Mouse (Mus musculus) right cerebral cortex, postnatal 25 days (tissue): ENCODE measurements at regions not wholly inside any gene's neighbourhood (a gene's known extent, or its start where the extent isn't known, plus 50 kb on each side); places are given as distances from the start of the nearest gene placed in this dataset.

Experiments used
- DNase-seq: peaks from one replicate; pipeline ENCODE4 v3.0.0; 2022

- DNase-seq = peak; percentile 34
Measured at GRCm38 (mm10) chr9:112608932-112609331, 373.2 kb upstream of the Arpp21 start.

- no peak for DNase-seq
Measured at GRCm38 (mm10) chr9:112607221-112607620, 371.5 kb upstream of the Arpp21 start.

DNA sequence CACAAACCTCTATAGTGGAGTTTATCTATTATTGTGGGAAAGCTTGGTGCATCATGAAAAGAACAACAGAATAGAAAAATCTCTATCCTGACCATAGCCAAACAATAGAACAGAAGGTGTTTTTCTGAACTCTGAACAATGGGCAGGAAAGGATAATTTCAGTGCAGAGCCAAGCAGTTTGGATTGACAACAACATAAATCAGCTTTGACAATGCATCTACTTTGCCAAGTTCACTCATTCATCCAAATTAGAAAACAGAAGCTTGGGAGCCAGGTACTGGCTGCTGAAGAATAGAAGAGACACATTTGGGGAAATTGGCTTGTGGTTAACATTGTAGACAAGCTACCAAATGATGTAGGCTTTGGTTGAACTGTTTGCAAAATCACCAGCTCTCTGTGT lies 360.0 kb upstream of the Arpp21 start:
- no peak for DNase-seq

DNA sequence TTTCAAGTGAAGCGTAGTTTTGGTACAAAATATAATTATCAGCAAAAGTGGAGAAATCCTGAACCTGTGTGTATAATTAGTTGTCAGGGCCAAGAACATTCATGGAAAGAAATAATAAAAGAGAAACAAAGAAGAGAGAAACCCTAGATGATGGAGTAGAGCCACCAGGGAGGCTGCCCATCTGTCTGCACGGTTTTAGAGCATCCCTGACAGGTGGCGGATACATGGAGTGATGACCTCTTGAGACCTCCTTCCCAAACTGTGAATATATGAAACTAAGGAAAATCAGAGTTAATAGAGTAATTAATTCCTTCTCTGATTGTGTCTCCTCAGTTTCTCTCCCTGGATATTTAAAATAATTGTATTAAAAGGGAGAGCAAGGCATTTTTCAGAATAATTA lies 354.5 kb upstream of the Arpp21 start:
- DNase-seq = no peak

DNA sequence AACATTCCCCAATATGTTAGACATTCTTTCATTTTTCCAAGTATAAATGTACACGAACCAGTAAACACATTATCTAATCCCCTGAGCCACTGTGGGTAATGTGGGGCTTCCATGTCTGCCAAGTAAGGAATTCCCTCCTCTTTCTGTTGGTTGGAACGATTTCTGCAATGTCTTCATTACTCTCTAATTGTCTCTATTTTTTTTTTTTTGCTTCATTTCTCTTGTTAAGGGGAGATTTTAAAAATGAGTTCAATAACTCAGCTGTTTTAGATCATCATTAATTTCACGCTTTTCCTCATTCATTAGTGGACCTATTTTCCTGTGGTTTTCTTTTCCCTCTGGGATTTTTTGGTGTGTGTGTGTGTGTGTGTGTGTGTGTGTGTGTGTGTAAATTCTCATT lies 337.6 kb upstream of the Arpp21 start:
- no peak for DNase-seq

DNA sequence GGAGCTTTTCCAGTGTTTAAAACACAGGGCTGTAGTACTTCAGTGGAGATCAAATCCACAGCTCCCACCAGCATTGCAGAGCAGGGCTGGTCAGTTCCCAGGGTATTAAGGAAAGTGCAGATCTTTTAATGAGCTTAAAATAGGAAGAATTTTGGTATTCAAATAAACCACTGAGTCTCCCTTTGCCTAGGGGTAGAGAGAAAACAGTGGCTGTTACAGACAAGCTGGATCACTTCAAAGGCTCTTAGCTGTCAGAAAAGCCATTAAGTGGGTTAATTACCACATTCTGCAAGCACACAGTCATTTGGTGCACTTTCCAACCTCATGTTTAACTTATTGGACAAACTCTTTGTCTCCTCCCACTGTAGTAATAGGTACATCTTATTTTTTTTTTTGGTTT lies 325.6 kb upstream of the Arpp21 start:
- DNase-seq = no peak

DNA sequence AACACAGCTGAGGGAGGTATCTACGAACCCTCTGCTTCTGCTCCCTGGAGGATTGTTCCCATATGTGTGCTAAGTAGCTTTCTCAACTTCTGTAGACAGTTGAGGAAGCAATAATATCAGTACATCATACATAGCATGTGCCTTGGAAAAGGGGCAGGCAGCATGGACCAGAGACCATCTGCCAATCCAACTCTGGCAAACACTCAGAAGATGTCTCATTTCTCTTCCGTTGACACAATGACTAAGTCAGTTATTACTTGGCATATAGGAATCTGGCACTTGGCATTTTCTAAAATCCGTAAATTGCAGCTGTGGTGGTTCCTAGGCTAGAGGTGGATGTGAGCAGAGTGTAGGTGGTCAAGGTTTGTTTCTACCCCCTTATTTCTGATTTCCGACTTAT lies 324.5 kb upstream of the Arpp21 start:
- no peak for DNase-seq

- DNase-seq = no peak
Measured at GRCm38 (mm10) chr9:112537924-112538323, 302.2 kb upstream of the Arpp21 start.

- no peak for DNase-seq
Measured at GRCm38 (mm10) chr9:112525377-112525776, 289.6 kb upstream of the Arpp21 start.

- no peak for DNase-seq
Measured at GRCm38 (mm10) chr9:112523251-112523650, 287.5 kb upstream of the Arpp21 start.

DNA sequence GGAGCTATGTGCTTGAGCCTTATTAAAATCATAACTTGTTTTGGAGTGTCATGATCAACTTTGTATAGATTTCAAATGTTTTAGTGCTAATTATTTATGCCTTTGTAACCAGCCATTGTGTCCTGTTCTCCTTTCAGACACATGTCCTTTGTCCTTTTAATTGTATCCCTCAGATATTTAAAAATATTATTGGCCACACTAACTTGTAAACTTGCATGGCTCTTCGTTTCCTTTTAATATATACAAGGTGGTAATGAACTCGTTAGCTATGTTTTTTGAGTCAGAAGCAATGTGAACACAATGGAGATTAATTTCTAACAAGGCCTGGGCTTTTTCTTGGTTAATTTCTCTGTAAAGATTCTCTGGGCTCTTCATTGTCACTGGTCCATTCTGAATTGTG lies 275.0 kb upstream of the Arpp21 start:
- no peak for DNase-seq

- no peak for DNase-seq
Measured at GRCm38 (mm10) chr9:112506871-112507270, 271.1 kb upstream of the Arpp21 start.

DNA sequence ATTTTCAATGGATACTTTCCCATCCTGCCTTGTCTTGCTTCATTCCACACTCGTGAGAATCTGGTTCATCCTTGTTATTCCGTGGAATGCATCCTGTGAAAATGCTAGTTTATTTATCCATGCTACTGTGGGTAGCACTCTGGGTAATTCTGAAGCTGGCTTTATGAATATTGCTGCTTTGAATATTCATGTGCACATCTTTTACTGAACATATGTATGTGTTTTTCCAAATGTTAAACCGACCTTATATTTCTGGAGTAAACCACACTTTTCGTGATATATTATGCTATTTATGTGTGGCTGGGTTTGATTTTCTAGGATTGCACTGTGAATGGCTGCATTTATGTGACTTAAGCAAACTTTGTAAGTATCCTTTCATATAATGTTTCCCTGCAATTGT lies 262.9 kb upstream of the Arpp21 start:
- no peak for DNase-seq

- no peak for DNase-seq
Measured at GRCm38 (mm10) chr9:112495930-112496527, 260.3 kb upstream of the Arpp21 start.

- no peak for DNase-seq
Measured at GRCm38 (mm10) chr9:112490963-112491362, 255.2 kb upstream of the Arpp21 start.

GRCm38 (mm10) chr9:112476644-112477043 lies 240.9 kb upstream of the Arpp21 start:
- no peak for DNase-seq

DNA sequence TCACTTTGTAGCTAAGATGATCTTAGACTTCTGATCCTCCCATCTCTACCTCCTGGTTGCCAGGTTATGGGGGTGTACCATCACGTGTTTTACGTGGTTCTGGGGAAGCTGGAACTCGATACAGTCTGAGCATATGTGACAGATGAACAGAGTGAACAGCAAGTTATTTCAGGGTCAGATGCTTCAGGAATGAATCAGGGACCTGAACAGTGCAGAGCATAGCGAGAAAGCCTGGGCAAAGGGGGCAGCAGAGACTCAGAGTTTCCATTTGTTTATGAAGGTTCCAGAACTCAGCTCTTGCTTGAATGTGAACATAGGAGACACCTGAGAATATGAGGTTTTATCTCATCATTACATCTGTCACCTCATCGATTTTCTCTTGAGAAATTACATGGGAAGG lies 221.9 kb upstream of the Arpp21 start:
- no peak for DNase-seq

- DNase-seq = peak; percentile 80
Measured at GRCm38 (mm10) chr9:112454706-112455105, 219.0 kb upstream of the Arpp21 start.

DNA sequence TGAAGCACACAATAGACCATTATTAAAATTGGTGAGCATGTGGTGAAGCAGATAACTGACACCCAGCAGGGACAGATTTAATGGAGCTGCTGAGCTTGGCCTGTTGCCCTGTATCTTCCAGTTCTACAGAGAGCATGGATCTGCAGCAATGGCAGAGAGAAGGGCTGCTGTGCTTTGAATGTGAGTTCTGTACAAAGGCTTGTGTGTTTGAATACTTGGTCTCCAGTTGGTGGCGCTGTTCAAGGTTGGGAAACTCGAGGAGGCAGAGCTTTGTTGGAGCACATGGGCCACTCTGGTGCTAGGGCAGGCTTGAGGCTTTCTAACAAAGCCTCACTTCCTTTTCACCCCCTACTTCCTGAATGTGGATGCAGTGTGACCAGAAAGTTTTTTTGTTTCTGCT lies 211.8 kb upstream of the Arpp21 start:
- no peak for DNase-seq

GRCm38 (mm10) chr9:112446981-112447380 lies 211.2 kb upstream of the Arpp21 start:
- DNase-seq = no peak

GRCm38 (mm10) chr9:112446027-112446352 lies 210.3 kb upstream of the Arpp21 start:
- no peak for DNase-seq

DNA sequence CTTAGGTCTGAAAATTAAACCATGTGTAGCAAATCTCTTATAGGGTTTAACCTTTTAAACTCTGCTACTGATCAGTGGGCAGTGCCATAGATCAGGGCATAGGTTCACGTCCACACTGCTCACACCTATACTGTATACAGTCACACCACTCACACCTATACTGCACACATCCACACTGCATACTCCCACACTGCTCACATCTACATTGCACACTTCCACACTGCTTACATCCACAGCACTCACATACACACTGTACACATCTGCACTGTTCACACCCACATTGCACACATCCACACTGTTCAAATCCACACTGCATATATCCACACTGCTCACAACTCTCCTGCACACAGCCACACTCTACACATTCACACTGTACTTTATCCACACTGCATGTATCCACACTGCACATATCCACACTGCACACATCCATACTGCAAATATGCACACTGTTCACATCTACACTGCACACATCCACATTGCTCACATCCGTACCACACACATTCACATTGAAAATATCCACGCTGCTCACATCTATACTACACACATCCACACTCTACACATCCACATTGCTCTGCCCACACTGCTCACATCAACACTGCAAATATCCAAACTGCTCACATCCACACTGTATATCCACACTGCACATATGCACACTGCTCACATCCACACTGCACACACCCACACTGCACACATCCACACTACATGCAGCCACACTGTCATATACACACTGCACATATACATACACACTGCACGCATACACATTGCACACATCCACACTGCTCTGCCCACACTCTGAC lies 209.7 kb upstream of the Arpp21 start:
- DNase-seq = no peak

DNA sequence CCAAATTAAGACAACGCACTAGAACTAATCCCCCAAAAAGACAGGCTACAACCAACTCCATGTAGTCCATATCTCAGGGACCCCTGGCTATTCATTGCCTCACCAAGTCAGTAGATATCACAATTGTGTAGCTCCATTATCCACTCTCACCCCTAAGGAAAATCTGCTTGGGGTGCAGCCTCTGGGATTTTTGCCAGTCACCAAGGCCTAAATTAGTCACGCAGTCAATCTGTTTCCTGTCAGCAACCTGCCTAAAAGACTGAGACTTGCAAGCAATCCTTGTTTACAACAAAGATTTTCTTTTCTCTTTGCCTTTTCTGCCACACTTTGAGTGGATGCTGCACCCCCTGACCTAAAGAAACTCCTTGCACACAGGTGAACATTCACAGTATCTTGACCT lies 208.5 kb upstream of the Arpp21 start:
- peak; percentile 33 for DNase-seq

GRCm38 (mm10) chr9:112436094-112436493 lies 200.4 kb upstream of the Arpp21 start:
- peak; percentile 52 for DNase-seq

DNA sequence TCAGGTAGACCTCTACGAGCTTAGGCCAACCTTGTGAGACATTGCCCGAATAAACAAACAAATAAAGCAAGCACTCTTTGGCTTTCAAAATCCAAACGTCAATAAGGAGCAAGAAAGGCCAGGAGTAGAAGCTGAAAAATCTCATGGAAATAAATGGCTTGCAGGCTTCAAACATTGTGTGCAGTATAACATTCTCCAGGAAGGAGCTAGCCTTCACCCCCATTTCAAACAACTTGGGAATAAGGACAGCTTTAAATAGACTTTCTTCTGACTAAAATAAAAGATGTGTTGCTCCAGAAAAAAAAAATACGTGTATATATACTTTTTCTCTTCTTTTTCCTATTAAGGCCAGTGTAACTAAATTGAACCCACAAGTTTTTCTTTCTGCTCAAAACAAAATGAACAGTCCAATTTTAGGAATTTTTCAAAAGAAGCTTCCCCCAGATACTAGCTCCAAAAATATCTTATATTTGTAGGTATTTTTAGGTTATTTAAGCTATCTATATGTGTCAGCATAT lies 196.2 kb upstream of the Arpp21 start:
- no peak for DNase-seq
